ENCODE assay signal across 12 mouse cellular contexts in genomic region chr5:44711211-44711610, GRCm38 (mm10).
DNase-seq lines count a peak whose midpoint lies in the region; ATAC-seq and TF ChIP-seq lines count a peak whose summit lies in the region.
"Had no signal": no experiment of that assay in that cellular context is flagged by ENCODE, and none has a peak within 500 bp of the region (broad histone marks: within the 10 kb centered on the region; RNA-seq: fewer than 3 reads in every experiment).

No protein-coding gene starts in this region.

- ATAC-seq in intestine, postnatal 0 days = no peak

- H3K4me2 ChIP-seq in intestine, postnatal 0 days (replicated peaks; ENCODE audit: low read depth) = no peak overlapping the region
- H3K4me2 ChIP-seq: embryonic facial prominence, embryonic 15.5 days; neural tube, embryonic 12.5 days had no signal

- H3K9ac ChIP-seq in heart, adult 2 months (ENCODE audit: low read depth, low read length) = no peak overlapping the region
- no peak overlapping the region for H3K9ac ChIP-seq in intestine, postnatal 0 days (ENCODE audit: low read depth, low read length)
- H3K9ac ChIP-seq: embryonic facial prominence, embryonic 15.5 days; neural tube, embryonic 12.5 days had no signal

- peaks cover 7% of the 10 kb centered on the region for H3K4me1 ChIP-seq in heart, adult 2 months (ENCODE audit: control insufficient read depth, insufficient read depth, low read length)
- peaks cover 5% of the 10 kb centered on the region; the same call in 1 of the 2 replicates for H3K4me1 ChIP-seq in heart, embryonic 10.5 days
- peaks cover 9% of the 10 kb centered on the region for H3K4me1 ChIP-seq in lung, adult 2 months (ENCODE audit: control insufficient read depth, insufficient read depth, low read length)
- no peaks in the 10 kb centered on the region; the same call in 1 of the 2 replicates for H3K4me1 ChIP-seq in intestine, postnatal 0 days (replicated peaks; ENCODE audit: control insufficient read depth, insufficient read depth, low read length)

- H3K27me3 ChIP-seq in heart, adult 2 months (ENCODE audit: control insufficient read depth, insufficient read depth, low read length) = no peaks in the 10 kb centered on the region
- no peaks in the 10 kb centered on the region for H3K27me3 ChIP-seq in heart, embryonic 10.5 days (ENCODE audit: insufficient read depth, poor library complexity, severe bottlenecking)
- no peaks in the 10 kb centered on the region for H3K27me3 ChIP-seq in intestine, postnatal 0 days (replicated peaks; ENCODE audit: control insufficient read depth, insufficient read depth, low read length)
- H3K27me3 ChIP-seq: CH12.LX; embryonic facial prominence, embryonic 15.5 days; neural tube, embryonic 12.5 days had no signal

- no peaks in the 10 kb centered on the region for H3K9me3 ChIP-seq in heart, embryonic 10.5 days
- H3K9me3 ChIP-seq in intestine, postnatal 0 days (ENCODE audit: control insufficient read depth) = no peaks in the 10 kb centered on the region
- H3K9me3 ChIP-seq: embryonic facial prominence, embryonic 15.5 days; neural tube, embryonic 12.5 days had no signal

- intact Hi-C loops in heart, adult 2 months (cut with DNase I) = loop anchor here (5.0 kb wide), 1 partner anchor 121 kb away; no protein-coding TSS in a partner anchor

- no peak overlapping the region for H3K4me3 ChIP-seq in heart, adult 2 months
- no peak overlapping the region for H3K4me3 ChIP-seq in heart, embryonic 10.5 days
- H3K4me3 ChIP-seq in lung, adult 2 months (replicated peaks; ENCODE audit: extremely low read depth, low read depth, low read length) = no peak overlapping the region
- no peak overlapping the region for H3K4me3 ChIP-seq in intestine, postnatal 0 days (ENCODE audit: low read depth, low read length)
- H3K4me3 ChIP-seq: embryonic facial prominence, embryonic 15.5 days; neural tube, embryonic 12.5 days had no signal

- WGBS in heart, adult 2 months = 23% methylated on average over 5 of the region's 5 CpGs
- 53% methylated on average over 5 of the region's 5 CpGs for WGBS in heart, embryonic 10.5 days
- 24% methylated on average over 5 of the region's 5 CpGs for WGBS in lung, adult 2 months
- WGBS in intestine, postnatal 0 days = 57% methylated on average over 5 of the region's 5 CpGs

- H3K36me3 ChIP-seq in heart, adult 2 months (ENCODE audit: control insufficient read depth, insufficient read depth, low read length) = no peaks in the 10 kb centered on the region; the same call in 1 of the 2 replicates
- H3K36me3 ChIP-seq in heart, embryonic 10.5 days = no peaks in the 10 kb centered on the region
- no peaks in the 10 kb centered on the region for H3K36me3 ChIP-seq in intestine, postnatal 0 days (ENCODE audit: control insufficient read depth, insufficient read depth)
- H3K36me3 ChIP-seq: embryonic facial prominence, embryonic 15.5 days; neural tube, embryonic 12.5 days had no signal

- no peaks in the 10 kb centered on the region for H3K79me2 ChIP-seq in heart, adult 2 months (replicated peaks; ENCODE audit: control insufficient read depth, insufficient read depth, low read length)

- no peak for TF ChIP-seq EP300 in heart, adult 2 months (IDR thresholded peaks at IDR 0.05; ENCODE audit: insufficient read depth, low read depth, low read length)

- peak overlapping the region; percentile 56; the same call in 1 of the 2 replicates for H3K27ac ChIP-seq in heart, adult 2 months
- H3K27ac ChIP-seq in heart, embryonic 10.5 days = no peak overlapping the region
- H3K27ac ChIP-seq in intestine, postnatal 0 days (ENCODE audit: low read depth, low read length) = no peak overlapping the region
- H3K27ac ChIP-seq: embryonic facial prominence, embryonic 15.5 days; neural tube, embryonic 12.5 days had no signal

- TF ChIP-seq CTCF in heart, adult 2 months (IDR thresholded peaks at IDR 0.05) = no peak
- TF ChIP-seq CTCF in lung, adult 2 months (IDR thresholded peaks at IDR 0.05; ENCODE audit: insufficient read depth, low read length) = no peak
- TF ChIP-seq CTCF in intestine, postnatal 0 days (IDR thresholded peaks at IDR 0.05; ENCODE audit: low read depth) = no peak

- peak in 1 of 2 experiments; percentile 42 for DNase-seq in heart, adult 2 months
- DNase-seq in heart, embryonic 10.5 days (ENCODE audit: low spot score) = no peak
- DNase-seq in adipocyte (ENCODE audit: low spot score) = peak; percentile 14
- peak; percentile 20 for DNase-seq in gastrocnemius, adult 18-20 months (ENCODE audit: low spot score)
- DNase-seq in lung, adult 2 months = peak; percentile 30
- DNase-seq in frontal cortex, postnatal 36 days (ENCODE audit: low spot score in 2 of 2) = no peak
- DNase-seq in urinary bladder, adult 2 months (ENCODE audit: low spot score) = no peak
- DNase-seq: cerebellum, adult 9-11 months had no signal

- no peak for TF ChIP-seq POLR2A in heart, adult 2 months (IDR thresholded peaks at IDR 0.05; ENCODE audit: insufficient read depth, low read depth, low read length)
- TF ChIP-seq POLR2A in lung, adult 2 months (IDR thresholded peaks at IDR 0.05; ENCODE audit: borderline replicate concordance, extremely low read depth, low read depth, low read length) = no peak

Comparison
In these comparisons a context has a peak if more than half of its experiments do, and no peak if none do; other contexts are left out.
1. DNase-seq: peak in adipocyte (single experiment), gastrocnemius, adult 18-20 months (single experiment) and lung, adult 2 months (single experiment); none in heart, embryonic 10.5 days (single experiment), frontal cortex, postnatal 36 days (0 of 2) and urinary bladder, adult 2 months (single experiment).